Mouse (Mus musculus) stomach, postnatal 0 days (tissue): ENCODE results near the gene Cldn16. TPM values are rescaled to one million over a fixed set of nuclear protein-coding genes. Genes with fewer than 3 reads are reported as not detected.

Source experiments
- ATAC-seq: fragments of 200-750 bp; cut with Nextera tagmentation; 2 replicates; pipeline ENCODE4 v1.8.0; 2017; ENCODE audit not compliant: low FRiP score, low TSS enrichment
- DNase-seq: peaks from one replicate; pipeline ENCODE4 v3.0.0-alpha.2; 2016; ENCODE audit warnings: low spot score
- H3K27ac ChIP-seq: fragments of 300-500 bp; sonication (generic); replicated peaks from 2 replicates; pipeline ENCODE4 v1.5.1; 2014; ENCODE audit warnings: mild to moderate bottlenecking, control low read depth
- H3K27me3 ChIP-seq: fragments of 300-500 bp; sonication (generic); 2 replicates; pipeline ENCODE4 v1.6.1; 2014; ENCODE audit warnings: low read length; ENCODE audit not compliant: control insufficient read depth, insufficient read depth
- H3K36me3 ChIP-seq: fragments of 300-500 bp; sonication (generic); 2 replicates; pipeline ENCODE4 v1.6.1; 2014; ENCODE audit warnings: low read length, mixed read lengths; ENCODE audit not compliant: control insufficient read depth, insufficient read depth
- H3K4me1 ChIP-seq: fragments of 300-500 bp; sonication (generic); replicated peaks from 2 replicates; pipeline ENCODE4 v1.6.1; 2014; ENCODE audit warnings: antibody characterized with exemption; ENCODE audit not compliant: control insufficient read depth, insufficient read depth
- H3K4me2 ChIP-seq: fragments of 300-500 bp; sonication (generic); replicated peaks from 2 replicates; pipeline ENCODE4 v1.6.1; 2014; ENCODE audit warnings: low read depth, mild to moderate bottlenecking, control low read depth, moderate library complexity
- H3K4me3 ChIP-seq: fragments of 300-500 bp; sonication (generic); 2 replicates; pipeline ENCODE4 v1.5.1; 2014; ENCODE audit warnings: low read depth, low read length, control low read depth
- H3K9ac ChIP-seq: fragments of 300-500 bp; sonication (generic); 2 replicates; pipeline ENCODE4 v1.6.1; 2014; ENCODE audit warnings: mild to moderate bottlenecking, low read length, control low read depth, mixed read lengths
- H3K9me3 ChIP-seq: fragments of 300-500 bp; sonication (generic); 2 replicates; pipeline ENCODE4 v1.6.1; 2016; ENCODE audit warnings: low read length; ENCODE audit not compliant: control insufficient read depth
- CTCF ChIP-seq: IDR thresholded peaks from 2 replicates; pipeline ENCODE4 v1.5.1; 2016; ENCODE audit warnings: antibody characterized with exemption, low read depth, mild to moderate bottlenecking, moderate library complexity
- EP300 ChIP-seq: optimal IDR thresholded peaks from 2 replicates; pipeline ENCODE3; 2016; ENCODE audit warnings: antibody characterized with exemption
- WGBS: fragments of 180-500 bp; shearing (Covaris S2); extraction: QIAGEN DNeasy Blood & Tissue Kit; methylation state at CpG from one replicate; pipeline ENCODE4 v1.1.7; 2014; 5-methylcytosine and 5-hydroxymethylcytosine counted together
- polyA plus RNA-seq: library from polyadenylated mRNA; unstranded; fragments of >200 nt; fragmentation: Nextera tagmentation; extraction: Ambion mirVana; gene quantifications from 2 replicates; pipeline ENCODE4 v1.2.1, GENCODE M21; 2015

Gene Cldn16
- polyA plus RNA-seq, 1 experiment from 2014 or later = not detected

GRCm38 (mm10) chr16:26444843-26445242 is 18.1 kb upstream of the Cldn16 start:
- no peaks in the 10 kb centered on the region for H3K27me3 ChIP-seq
- H3K36me3 ChIP-seq = no peaks in the 10 kb centered on the region
- no peaks in the 10 kb centered on the region for H3K4me1 ChIP-seq
- H3K4me3 ChIP-seq = no peak overlapping the region
- no peak for TF ChIP-seq CTCF
- no peak for TF ChIP-seq EP300
- no peak for ATAC-seq
- H3K9me3 ChIP-seq = no peaks in the 10 kb centered on the region
- no peak overlapping the region for H3K4me2 ChIP-seq
- no peak overlapping the region for H3K27ac ChIP-seq
- DNase-seq = no peak
- no peak overlapping the region for H3K9ac ChIP-seq

- H3K4me2 ChIP-seq = no peak overlapping the region
- no peaks in the 10 kb centered on the region for H3K36me3 ChIP-seq
- H3K27me3 ChIP-seq = no peaks in the 10 kb centered on the region
- H3K9ac ChIP-seq = no peak overlapping the region
- no peak overlapping the region for H3K4me3 ChIP-seq
- 43% methylated on average over 2 of the region's 2 CpGs for WGBS
- H3K27ac ChIP-seq = no peak overlapping the region
- H3K4me1 ChIP-seq = no peaks in the 10 kb centered on the region
- peak; percentile 42; the same call in 1 of the 2 replicates for ATAC-seq
- TF ChIP-seq EP300 (no peak), CTCF (peak; percentile 68)
- peak; percentile 16 for DNase-seq
- H3K9me3 ChIP-seq = no peaks in the 10 kb centered on the region
Measured at GRCm38 (mm10) chr16:26447594-26447993, 15.3 kb upstream of the Cldn16 start.

GRCm38 (mm10) chr16:26454163-26454562 is 8.8 kb upstream of the Cldn16 start:
- H3K9me3 ChIP-seq = no peaks in the 10 kb centered on the region
- H3K4me2 ChIP-seq = no peak overlapping the region
- no peaks in the 10 kb centered on the region for H3K36me3 ChIP-seq
- H3K4me3 ChIP-seq = no peak overlapping the region
- TF ChIP-seq EP300 (no peak), CTCF (no peak)
- ATAC-seq = no peak
- DNase-seq = no peak
- no peaks in the 10 kb centered on the region for H3K27me3 ChIP-seq
- H3K9ac ChIP-seq = no peak overlapping the region
- no peak overlapping the region for H3K27ac ChIP-seq
- WGBS = 52% methylated on average over 3 of the region's 3 CpGs
- no peaks in the 10 kb centered on the region for H3K4me1 ChIP-seq

- ATAC-seq (no peak), DNase-seq (no peak)
- H3K4me2 ChIP-seq = no peak overlapping the region
- H3K27ac ChIP-seq = no peak overlapping the region
- TF ChIP-seq CTCF = no peak
- TF ChIP-seq EP300 = no peak
- H3K9ac ChIP-seq = no peak overlapping the region
- no peaks in the 10 kb centered on the region for H3K36me3 ChIP-seq
- no peaks in the 10 kb centered on the region for H3K4me1 ChIP-seq
- WGBS = 69% methylated on average over 2 of the region's 2 CpGs
- no peak overlapping the region for H3K4me3 ChIP-seq
- H3K27me3 ChIP-seq = no peaks in the 10 kb centered on the region
- no peaks in the 10 kb centered on the region for H3K9me3 ChIP-seq
Measured at GRCm38 (mm10) chr16:26456182-26456581, 6.8 kb upstream of the Cldn16 start.

GRCm38 (mm10) chr16:26466535-26466934 is 3.6 kb downstream of the Cldn16 start:
- no peak for ATAC-seq

GRCm38 (mm10) chr16:26471254-26471653 is 8.3 kb downstream of the Cldn16 start:
- no peaks in the 10 kb centered on the region for H3K4me1 ChIP-seq
- no peak overlapping the region for H3K9ac ChIP-seq
- no peak overlapping the region for H3K4me2 ChIP-seq
- no peak for TF ChIP-seq EP300
- no peak for TF ChIP-seq CTCF
- no peaks in the 10 kb centered on the region for H3K36me3 ChIP-seq
- no peaks in the 10 kb centered on the region for H3K9me3 ChIP-seq
- H3K27me3 ChIP-seq = no peaks in the 10 kb centered on the region
- 84% methylated on average over 4 of the region's 4 CpGs for WGBS
- no peak overlapping the region for H3K27ac ChIP-seq
- ATAC-seq = no peak
- no peak for DNase-seq
- no peak overlapping the region for H3K4me3 ChIP-seq

More at GRCm38 (mm10) chr16:26466535-26466934, 3.6 kb downstream of the Cldn16 start:
- TF ChIP-seq EP300 (no peak), CTCF (no peak)
- Histone ChIP-seq H3K9me3 (no peaks in the 10 kb centered on the region), H3K36me3 (no peaks in the 10 kb centered on the region), H3K27ac (no peak overlapping the region), H3K27me3 (no peaks in the 10 kb centered on the region), H3K9ac (no peak overlapping the region), H3K4me1 (no peaks in the 10 kb centered on the region), H3K4me3 (no peak overlapping the region), H3K4me2 (no peak overlapping the region)
- no peak for DNase-seq
- WGBS = 86% methylated on average over 4 of the region's 4 CpGs
